22 mouse cellular contexts compared by ENCODE assay signal in genomic region chr1:178491733-178492132, GRCm38 (mm10). TPM values are rescaled to one million over a fixed set of nuclear protein-coding genes. Genes with fewer than 3 reads are reported as not detected.
DNase-seq lines count a peak whose midpoint lies in the region; ATAC-seq lines count a peak whose summit lies in the region.
"Had no signal": no experiment of that assay in that cellular context is flagged by ENCODE, and none has a peak within 500 bp of the region (broad histone marks: within the 10 kb centered on the region; RNA-seq: fewer than 3 reads in every experiment).

No protein-coding gene starts in this region.

- H3K4me3 ChIP-seq in megakaryocyte, embryonic 14.5 days (replicated peaks): peak overlapping the region; percentile 67
- no peak overlapping the region for H3K4me3 ChIP-seq in limb, embryonic 10.5 days
- H3K4me3 ChIP-seq: embryonic facial prominence, embryonic 13.5 days; forebrain, embryonic 12.5 days; heart, embryonic 15.5 days; hindbrain, embryonic 15.5 days had no signal

- peak; percentile 68 for ATAC-seq in granulocyte monocyte progenitor cell, adult 5-6 weeks (replicated peaks; ENCODE audit: poor library complexity, severe bottlenecking)
- ATAC-seq: forebrain, postnatal 0 days; Patski had no signal

- 91% methylated on average over 5 of the region's 5 CpGs for WGBS in limb, embryonic 10.5 days

- 0 out of 2 replicates have a peak, but pooled peaks cover 6% of the 10 kb centered on the region for H3K9me3 ChIP-seq in megakaryocyte, embryonic 14.5 days
- no peaks in the 10 kb centered on the region for H3K9me3 ChIP-seq in limb, embryonic 10.5 days (replicated peaks)
- H3K9me3 ChIP-seq: embryonic facial prominence, embryonic 13.5 days; forebrain, embryonic 12.5 days; heart, embryonic 15.5 days; hindbrain, embryonic 15.5 days had no signal

- H3K27ac ChIP-seq in limb, embryonic 10.5 days: no peak overlapping the region
- H3K27ac ChIP-seq: embryonic facial prominence, embryonic 13.5 days; forebrain, embryonic 12.5 days; heart, embryonic 15.5 days; hindbrain, embryonic 15.5 days had no signal

- H3K4me1 ChIP-seq in megakaryocyte, embryonic 14.5 days: peaks cover 21% of the 10 kb centered on the region
- H3K4me1 ChIP-seq in limb, embryonic 10.5 days: peaks cover 9% of the 10 kb centered on the region
- H3K4me1 ChIP-seq: hindbrain, embryonic 15.5 days had no signal

- peak; percentile 77 for DNase-seq in heart, adult 11 months
- DNase-seq in heart, postnatal 10 days: no peak
- DNase-seq in 416B (ENCODE audit: low read depth): peak; percentile 88
- DNase-seq in limb, embryonic 10.5 days (ENCODE audit: low spot score): no peak
- no peak for DNase-seq in heart, adult 8-10 months (ENCODE audit: low spot score)
- DNase-seq in retina, embryonic 14.5 days (ENCODE audit: low spot score): no peak
- DNase-seq: adrenal gland, adult 2 months; adrenal gland, postnatal 36 days; cerebellum, adult 11-12 months; cerebellum, adult 9-10 months; cerebellum, postnatal 25 days; forebrain, postnatal 0 days; gastrocnemius, postnatal 25 days; heart, adult 18-20 months had no signal

- no peaks in the 10 kb centered on the region for H3K36me3 ChIP-seq in megakaryocyte, embryonic 14.5 days (replicated peaks; ENCODE audit: low read length)
- H3K36me3 ChIP-seq in limb, embryonic 10.5 days: no peaks in the 10 kb centered on the region
- H3K36me3 ChIP-seq: embryonic facial prominence, embryonic 13.5 days; forebrain, embryonic 12.5 days; heart, embryonic 15.5 days; hindbrain, embryonic 15.5 days had no signal

- intact Hi-C loops in heart, postnatal 10 days (cut with DNase I): no loop called here

- H3K27me3 ChIP-seq in megakaryocyte, embryonic 14.5 days (replicated peaks): peaks cover 2% of the 10 kb centered on the region
- H3K27me3 ChIP-seq in limb, embryonic 10.5 days (ENCODE audit: low read depth, poor library complexity, severe bottlenecking): no peaks in the 10 kb centered on the region
- H3K27me3 ChIP-seq: CH12.LX; embryonic facial prominence, embryonic 13.5 days; forebrain, embryonic 12.5 days; heart, embryonic 15.5 days; hindbrain, embryonic 15.5 days; Patski had no signal

RNA-seq across cellular contexts. Expression of gene Kif26b, which starts 37.2 kb away (rescaled TPM):
- total RNA-seq in heart, postnatal 10 days (2021): 10 to 100 TPM; 10.9 to 12.9 TPM
- total RNA-seq in granulocyte monocyte progenitor cell, adult 5-6 weeks (2014; fragmentation: Nextera tagmentation): 0.04 and 0.21 TPM in 2 replicates
- total RNA-seq in granulocyte monocyte progenitor cell, adult 5-6 weeks (2017): under 0.01 and 0.21 TPM in 2 replicates
- polyA plus RNA-seq in megakaryocyte, embryonic 14.5 days (2012; ENCODE audit: insufficient read depth, low replicate concordance): not detected in 2 replicates
- polyA plus RNA-seq in limb, embryonic 10.5 days (2016; fragmentation: Nextera tagmentation; extraction: Ambion mirVana): 18.4 and 24.8 TPM in 2 replicates
- total RNA-seq in heart, adult 8-10 months (2022): 1 to 10 TPM; 2.7 to 5.7 (median 4.1) TPM
- total RNA-seq: CH12.LX had no signal

Comparison
In these comparisons a context has a peak if more than half of its experiments do, and no peak if none do; other contexts are left out.
1. DNase-seq: peak in heart, adult 11 months (single experiment) and 416B (single experiment); none in heart, postnatal 10 days (0 of 2), limb, embryonic 10.5 days (single experiment), heart, adult 8-10 months (single experiment) and retina, embryonic 14.5 days (single experiment).